Mouse (Mus musculus) ovary, adult 18-20 months (tissue): ENCODE measurements around the gene Foxk1.
A peak's percentile ranks its signal among the peaks of the same experiment; 100 is the strongest.

Source experiments
- DNase-seq: peaks from one replicate; pipeline ENCODE4 v3.0.0; 2022; ENCODE audit warnings: low spot score, mixed read lengths

Foxk1 gene

DNA sequence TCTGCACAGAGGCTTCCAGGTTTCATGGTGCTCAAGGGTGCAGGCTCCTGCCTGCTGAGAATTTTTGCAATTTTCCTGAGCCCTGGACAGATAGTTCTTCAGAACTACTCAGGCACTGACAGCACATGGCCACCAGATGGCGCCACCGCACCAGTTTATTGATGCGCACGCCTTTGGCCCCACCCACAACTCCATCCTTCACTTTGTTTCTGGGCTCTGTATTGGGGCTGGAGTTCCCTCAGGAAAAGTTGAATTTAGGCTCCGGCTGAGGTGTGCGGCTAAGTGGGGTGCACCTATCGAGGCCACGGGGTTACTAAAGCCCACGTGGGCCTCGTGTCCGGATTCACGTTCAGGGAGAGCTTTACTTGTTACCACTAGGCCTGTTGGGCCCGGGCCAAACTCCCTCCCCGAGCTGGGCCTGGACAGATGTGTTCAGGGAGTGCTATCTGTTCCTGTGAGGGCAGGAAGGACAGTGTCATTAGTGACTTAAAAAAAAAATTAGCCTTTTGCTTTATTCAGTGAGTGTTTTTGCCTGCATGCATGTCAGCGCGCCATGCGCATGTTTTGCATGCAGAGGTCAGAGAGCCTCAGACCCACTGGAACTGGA, 77.6 kb downstream of the Foxk1 start:
- DNase-seq: peak; percentile 53

DNA sequence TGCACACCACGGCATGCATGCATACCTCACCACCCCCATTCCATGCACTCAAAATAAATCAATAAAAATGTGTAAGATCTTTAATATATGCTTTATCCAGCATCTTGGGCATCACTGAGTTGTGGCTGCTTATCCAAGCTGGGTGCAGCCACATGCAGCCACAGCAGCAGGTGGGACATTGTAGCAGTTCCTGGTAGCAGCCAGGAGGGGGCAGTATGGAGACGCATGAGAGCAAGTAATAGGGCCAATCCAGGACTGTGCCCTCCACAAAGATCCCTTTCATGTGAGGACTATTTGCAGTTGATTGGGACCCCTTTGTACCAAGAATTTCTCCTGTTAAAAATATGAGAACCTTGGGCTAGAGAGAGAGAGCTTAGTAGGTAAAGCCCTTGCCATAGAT, 81.2 kb downstream of the Foxk1 start:
- DNase-seq: no peak

DNA sequence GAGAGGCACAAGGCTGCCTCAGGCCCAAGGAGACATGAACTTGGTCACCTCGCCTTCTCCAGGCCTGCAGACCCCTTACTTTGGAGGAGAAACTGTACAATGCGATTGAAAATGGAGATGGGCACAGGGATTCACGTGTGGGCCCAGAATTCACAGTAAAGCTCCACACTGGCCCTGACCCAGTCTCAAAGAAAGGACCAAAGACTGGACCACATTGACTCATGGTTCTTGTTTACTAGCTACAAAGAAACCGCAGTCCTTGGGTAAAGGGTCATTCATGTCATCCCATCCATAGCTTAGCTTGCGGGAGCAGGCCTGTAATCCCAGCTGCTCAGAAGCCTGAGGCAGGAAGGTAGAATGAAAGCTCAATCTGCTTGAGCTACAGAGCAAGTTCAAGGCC, 82.3 kb downstream of the Foxk1 start:
- DNase-seq: no peak

DNA sequence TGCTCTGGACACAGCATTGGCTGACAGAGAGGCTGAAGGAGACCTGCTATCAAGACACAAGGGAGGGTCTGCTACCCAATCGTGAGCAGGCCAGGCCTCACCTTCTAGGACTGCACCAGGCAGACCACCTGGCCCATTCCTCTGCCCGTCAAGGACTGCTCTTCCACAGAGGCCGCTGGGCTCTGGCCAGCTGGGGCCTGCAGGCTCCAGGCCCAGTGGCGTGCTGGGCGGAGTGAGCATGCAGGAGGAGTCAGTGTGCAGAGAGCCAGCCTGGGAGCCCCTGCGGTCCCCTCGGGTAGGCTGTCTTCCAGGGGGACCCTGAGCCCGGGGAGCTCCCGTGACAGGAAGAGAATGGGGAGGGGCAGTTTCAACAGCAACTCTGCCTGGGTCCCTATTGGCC, 85.4 kb downstream of the Foxk1 start:
- no peak for DNase-seq

DNA sequence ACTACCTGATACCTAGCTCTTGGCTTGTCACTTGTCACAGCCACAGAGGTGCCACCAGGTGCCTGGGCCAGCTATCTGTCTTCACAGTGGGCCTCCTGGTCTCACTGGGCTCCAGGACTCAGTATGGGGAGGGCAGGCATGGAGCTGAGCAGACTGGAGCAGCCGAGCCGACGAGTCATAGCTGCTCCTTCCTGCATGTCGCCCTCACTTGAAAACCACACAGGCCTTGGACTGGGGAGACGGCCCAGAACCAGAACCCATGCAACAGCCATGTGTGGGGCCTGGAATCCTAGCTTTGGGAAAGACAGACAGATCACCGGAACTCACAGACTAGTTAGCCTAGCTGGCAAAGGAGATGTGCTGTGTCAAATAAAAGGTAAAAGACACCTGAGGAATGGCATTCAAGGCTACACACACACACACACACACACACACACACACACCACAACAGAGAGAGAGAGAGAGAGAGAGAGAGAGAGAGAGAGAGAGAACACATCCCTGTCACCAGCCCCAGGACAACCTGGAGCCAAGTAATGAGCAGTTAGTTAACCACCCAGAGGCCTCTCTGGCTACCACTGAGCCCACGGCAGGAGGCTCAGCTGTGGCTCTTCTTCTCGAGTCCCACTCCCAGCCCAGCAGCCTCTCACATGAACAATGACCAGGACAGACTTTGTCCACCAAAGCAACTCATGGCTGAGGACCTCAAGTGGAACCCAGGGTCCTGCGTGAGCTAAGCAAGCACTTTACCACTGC, 88.8 kb downstream of the Foxk1 start:
- DNase-seq: no peak

DNA sequence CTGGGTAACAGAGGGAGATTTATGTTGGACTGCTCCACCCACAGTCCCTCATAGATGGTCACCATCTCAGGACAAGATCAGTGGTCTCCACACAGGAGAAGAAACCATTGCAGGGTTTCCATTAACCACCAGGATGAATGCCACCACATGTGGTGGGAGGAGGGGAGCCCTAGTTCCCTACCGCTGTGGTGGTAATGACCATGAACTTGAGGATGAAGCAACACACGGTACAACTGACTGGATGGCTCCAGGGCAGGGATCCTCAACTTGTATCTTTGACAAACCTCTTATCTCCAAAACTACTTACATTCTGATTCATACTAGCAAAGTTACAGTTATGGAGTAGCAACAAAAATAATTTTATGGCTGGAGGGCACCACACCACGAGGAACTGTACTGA, 92.0 kb downstream of the Foxk1 start:
- no peak for DNase-seq

DNA sequence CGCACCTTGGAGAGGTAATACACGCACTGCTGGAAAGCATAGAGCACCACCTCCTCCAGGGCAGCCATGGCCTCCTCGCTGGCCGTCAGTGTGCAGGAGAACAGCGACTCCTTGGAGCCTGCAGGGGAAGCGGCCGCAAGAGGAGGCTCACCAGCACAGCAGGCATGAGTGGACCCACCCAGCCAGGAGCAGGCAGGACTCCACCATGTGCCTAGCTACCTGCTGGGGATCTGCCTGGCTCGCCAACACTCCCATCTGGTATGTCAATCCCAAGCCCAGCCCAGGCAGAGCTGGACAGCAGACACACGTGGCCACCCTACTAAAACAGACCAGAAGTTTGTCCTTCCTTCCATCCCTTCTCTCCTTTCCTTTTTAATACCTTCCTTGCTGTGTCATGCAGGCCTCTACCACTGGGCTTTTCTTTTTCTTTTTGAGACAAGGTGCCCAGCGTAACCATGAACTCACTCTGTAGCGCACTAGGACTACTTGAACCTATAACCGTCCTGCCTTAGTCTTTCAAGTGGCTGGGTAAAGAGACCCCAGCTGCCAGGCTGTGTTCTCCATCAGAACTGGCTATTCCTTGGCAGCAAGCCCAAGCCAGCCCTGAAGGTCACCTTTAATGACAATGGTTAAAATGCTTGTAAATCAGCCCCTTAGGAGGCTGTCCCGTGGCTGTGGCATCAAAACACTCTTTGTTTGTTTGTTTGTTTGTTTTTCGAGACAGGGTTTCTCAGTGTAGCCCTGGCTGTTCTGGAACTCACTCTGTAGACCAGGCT, 94.2 kb downstream of the Foxk1 start:
- no peak for DNase-seq

DNA sequence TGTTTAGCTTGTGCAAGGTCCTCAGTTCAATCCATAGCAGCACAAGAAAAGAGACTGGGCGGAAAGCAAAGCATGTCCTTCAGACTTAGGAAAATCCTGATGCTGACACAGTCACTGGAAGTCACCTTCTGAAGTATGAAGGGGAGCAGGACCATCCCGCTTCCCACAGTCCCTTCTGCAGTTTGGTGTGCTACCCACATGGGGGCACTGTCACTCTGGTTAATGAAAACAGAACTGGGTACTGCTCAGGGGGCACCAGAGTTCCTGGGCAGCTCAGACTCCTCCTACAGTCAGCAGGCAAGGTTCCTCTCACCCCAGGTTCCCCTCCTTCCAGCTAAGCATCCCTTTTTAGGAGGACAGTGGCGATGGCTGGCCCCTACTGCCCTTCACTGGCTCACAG, 97.7 kb downstream of the Foxk1 start:
- no peak for DNase-seq

DNA sequence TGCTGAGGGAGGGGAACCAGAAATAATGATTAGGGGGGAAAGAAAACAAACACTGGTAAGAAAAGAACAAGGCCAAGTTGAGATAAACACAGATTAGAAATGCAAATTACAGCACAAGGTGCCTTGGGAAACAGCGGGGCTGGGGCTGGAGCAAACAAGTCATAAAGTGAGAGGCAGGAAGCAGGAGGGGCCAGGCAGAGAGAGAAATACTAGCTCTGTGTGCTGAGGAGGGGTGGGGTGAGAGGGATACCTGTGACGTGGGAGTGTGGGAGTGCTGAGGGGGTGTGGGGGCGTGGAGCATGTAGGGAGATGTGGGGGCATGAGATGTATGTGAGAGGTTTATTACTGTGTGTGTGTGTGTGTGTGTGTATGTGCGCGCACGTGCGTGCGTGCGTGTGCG, 99.6 kb downstream of the Foxk1 start:
- no peak for DNase-seq

DNA sequence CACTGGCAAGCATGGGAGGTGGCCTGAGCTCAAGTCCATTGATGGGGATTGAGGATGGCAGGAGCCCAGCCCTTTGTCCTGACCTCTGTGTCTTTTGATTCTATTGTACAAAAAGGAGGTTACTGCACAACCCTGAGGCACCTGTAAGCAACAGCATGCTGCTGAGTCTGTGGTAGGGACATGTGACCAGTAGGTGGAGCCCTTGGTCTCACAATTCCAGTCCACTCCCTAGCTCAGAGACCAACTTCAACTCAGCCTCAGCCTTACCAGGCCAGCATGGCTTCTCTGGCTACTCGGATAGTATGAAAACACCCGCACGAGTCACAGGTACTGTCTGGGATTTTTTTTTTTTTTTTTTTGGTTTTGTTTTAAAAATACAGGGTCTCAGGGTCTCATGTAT, 101.1 kb downstream of the Foxk1 start:
- DNase-seq: peak; percentile 70

DNA sequence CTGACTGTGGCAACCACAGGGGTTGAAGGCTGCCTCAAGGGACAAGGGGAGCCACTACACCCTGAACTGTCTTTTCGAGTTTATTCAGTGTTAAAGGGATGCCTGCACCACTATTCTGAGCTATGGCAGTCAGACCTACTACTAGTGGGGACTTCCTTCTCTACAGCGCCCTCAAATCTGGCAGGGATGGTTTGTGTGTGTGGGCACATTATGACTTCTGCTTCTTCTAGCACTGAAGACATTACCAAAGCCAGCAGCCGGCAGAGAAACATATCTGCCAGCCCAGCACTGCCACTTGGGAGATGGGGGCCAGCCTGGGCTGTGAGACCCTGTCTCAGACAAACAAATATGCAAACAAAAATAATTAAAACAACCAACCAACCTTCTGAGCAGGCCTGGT, 102.9 kb downstream of the Foxk1 start:
- no peak for DNase-seq

DNA sequence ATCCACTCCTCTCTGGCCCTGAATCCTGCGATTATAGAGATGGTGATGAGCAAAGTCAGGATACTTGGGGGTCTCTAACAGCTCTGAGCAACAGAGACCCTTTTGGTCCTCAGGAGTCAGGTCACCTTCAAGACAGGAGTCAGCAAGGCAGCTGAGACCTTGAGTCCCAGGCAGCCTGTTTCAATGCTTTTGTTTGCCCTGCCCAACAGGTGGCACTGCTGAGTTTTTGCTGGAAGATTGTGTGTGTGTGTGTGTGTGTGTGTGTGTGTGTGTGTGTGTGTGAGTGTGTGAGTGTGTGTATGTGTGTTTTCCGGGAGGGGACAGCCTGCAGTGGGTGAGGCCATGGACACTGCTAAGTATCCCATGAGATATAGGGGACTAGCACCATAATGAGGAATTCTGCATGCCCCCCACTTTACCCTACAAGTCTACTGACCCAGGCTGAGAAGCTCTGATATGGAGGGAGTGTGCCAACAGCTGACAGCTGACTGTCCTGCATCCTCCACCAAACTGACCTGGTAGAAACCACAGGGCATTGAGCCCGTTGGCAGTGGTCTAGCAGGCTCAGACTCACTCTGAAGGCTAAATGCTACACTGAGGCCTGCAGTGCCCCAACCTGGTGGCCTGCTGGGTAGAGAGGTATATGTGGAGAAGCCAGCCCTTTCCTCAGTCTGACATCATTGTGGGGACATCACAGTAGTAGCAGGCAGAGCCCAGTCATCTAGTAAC, 104.6 kb downstream of the Foxk1 start:
- no peak for DNase-seq

DNA sequence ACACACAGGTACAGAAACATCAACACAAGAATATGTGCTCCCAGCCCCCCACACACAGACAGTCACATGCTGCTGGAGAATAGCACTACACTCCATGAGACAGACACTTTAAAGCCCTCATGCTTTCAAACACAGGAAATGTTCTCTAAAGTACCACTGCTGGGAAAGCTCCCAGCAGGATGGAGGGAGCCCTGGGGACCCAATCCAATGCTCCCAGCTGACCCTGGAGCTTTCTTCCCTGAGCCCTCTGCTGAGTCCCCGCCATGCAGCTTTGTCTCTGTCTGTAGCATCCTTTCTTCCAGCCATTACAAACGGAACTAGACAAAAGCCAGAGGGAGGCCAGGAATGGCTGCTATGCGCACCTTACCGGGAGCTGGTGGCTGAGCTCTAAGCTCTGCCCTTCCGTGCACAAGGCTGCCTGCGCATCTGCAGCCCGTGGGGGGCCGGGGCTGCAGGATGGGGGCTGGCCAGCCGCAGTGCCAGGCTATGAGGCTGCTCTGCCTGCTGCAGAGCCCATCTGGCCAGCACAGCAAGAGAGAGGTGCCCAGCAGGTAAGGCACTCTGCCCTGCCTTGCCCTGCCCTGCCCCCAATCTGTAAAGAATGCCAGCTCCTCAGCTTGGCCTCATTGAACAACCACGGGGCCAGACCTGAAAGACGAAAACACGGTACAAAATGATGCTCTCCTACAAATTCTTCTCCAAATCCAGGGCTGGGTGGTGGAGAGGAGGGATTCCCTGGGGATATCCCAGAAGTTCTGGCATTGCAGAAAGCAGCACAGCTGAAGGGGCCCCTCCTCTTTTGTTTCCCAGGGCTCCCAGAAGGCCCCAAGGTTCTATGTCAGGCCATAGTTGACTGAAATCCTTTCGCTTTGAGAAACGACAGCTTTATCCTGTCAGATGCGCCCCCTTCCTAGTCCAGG, 108.1 kb downstream of the Foxk1 start:
- no peak for DNase-seq

DNA sequence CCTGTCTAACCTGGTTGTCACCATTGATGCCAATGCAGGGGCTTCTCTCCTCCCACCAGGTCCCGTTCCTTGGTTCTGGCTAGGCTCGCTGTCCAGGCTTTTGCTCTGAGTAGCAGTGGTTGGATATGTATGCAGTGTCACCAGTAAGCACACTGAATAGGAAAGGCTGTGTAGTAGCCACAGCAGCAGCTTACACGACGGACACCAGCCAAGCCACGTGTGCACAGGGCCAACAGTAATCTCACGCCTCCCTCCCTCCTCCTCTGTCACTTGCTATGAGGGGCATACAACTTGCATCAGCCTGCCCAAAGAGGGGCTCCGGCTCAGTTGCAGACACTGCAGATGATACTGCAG, 108.7 kb downstream of the Foxk1 start:
- DNase-seq: no peak
